Mouse (Mus musculus): ENCODE measurements around the gene Hsd17b6. TPM values are rescaled to one million over a fixed set of nuclear protein-coding genes. Genes with fewer than 3 reads are reported as not detected.

Hsd17b6 gene
- polyA plus RNA-seq, 2 experiments = not detected

DNA sequence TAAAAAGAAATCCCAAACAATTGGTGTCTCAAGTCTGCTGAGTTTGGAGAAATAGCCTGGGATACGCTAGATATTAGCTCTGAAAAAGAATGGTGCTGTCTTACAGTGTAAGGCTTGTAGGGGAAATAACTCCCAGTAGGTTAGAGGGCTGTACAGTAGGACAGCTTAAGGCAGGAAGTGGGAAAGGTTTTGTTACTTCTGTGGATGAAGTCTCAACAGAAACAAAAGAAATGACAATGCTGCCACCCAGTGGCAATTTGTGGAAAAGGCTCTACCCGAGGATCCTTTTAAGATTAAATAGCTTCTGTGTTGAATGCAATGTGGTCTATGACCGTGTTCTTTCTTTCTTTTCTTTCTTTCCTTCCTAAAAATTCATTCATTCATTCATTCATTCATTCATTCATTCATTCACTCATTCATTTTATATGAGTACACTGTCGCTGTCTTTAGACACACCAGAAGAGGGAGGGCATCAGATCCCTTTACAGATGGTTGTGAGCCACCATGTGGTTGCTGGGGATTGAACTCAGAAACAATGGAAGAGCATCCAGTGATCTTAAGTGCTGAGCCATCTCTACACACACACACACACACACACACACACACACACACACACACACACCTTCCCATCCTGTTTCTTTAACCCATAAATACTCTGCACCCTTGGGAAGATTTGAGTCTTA is 937 bp upstream of the Hsd17b6 start:
- Histone ChIP-seq H3K4me3 (replicated peaks; ENCODE audit: low read length) (no peak overlapping the region), H3K9me3 (ENCODE audit: control insufficient read depth, low read length) (no peaks in the 10 kb centered on the region), H3K4me2 (replicated peaks; ENCODE audit: low read depth, low read length, severe bottlenecking) (no peak overlapping the region), H3K27ac (replicated peaks; ENCODE audit: low read depth, low read length) (no peak overlapping the region), H3K9ac (ENCODE audit: low read depth, low read length, severe bottlenecking) (no peak overlapping the region), H3K27me3 (ENCODE audit: control insufficient read depth, insufficient read depth, low read length) (no peaks in the 10 kb centered on the region), H3K4me1 (ENCODE audit: control insufficient read depth, insufficient read depth, low read length) (no peaks in the 10 kb centered on the region), H3K36me3 (ENCODE audit: control insufficient read depth, insufficient read depth, low read length) (no peaks in the 10 kb centered on the region)
- ATAC-seq (ENCODE audit: low FRiP score, low read depth) (peak; percentile 60; the same call in 1 of the 2 replicates), DNase-seq (ENCODE audit: low spot score) (peak; percentile 91)
- 14% methylated on average over 4 of the region's 4 CpGs for WGBS
- TF ChIP-seq POLR2A (IDR thresholded peaks at IDR 0.05; ENCODE audit: borderline replicate concordance, extremely low read depth, insufficient read depth, insufficient read length) = no peak

DNA sequence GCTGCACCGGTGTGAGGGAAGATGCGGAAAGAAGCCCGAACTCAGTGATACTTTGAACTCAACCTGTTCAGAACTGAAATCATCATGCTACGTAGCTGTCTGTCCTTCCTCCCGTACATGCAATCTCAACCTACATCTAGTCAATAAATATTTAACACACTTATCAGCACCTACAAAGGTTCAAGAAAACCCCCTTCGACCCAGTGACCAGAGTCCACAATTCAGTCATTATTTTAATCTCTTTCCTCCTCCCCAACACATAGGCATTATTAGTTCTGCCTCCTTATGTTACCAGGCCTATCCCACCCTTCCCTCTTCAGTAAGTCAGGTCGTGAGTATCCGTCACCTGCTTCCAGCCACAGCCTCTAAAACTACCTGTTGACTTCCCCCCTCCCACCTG is 1.9 kb downstream of the Hsd17b6 start:
- WGBS = 86% methylated on average over 8 of the region's 8 CpGs

DNA sequence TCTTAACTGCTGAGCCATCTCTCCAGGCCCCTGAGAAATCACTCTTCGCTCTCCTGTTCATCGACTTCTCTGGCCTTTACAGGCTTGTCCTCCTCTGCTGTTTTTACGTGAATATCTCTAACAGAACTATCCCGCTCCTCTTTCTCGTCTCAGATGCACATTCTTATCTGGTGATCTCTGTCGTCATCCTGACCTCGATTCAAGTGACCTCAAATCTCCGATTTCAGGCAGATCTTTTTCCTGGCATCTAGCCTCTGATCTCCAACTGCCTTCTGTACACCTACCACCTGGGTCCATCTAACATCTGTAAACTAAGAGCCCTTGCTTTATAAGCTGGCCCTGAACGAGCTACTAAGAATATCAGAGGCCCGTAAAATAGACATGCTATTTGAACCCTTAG is 2.5 kb downstream of the Hsd17b6 start:
- Histone ChIP-seq H3K4me1 (ENCODE audit: control insufficient read depth, insufficient read depth, low read length) (no peaks in the 10 kb centered on the region), H3K9me3 (ENCODE audit: control insufficient read depth, low read length) (no peaks in the 10 kb centered on the region), H3K4me3 (replicated peaks; ENCODE audit: low read length) (no peak overlapping the region), H3K36me3 (ENCODE audit: control insufficient read depth, insufficient read depth, low read length) (no peaks in the 10 kb centered on the region), H3K27ac (replicated peaks; ENCODE audit: low read depth, low read length) (no peak overlapping the region), H3K27me3 (ENCODE audit: control insufficient read depth, insufficient read depth, low read length) (no peaks in the 10 kb centered on the region), H3K4me2 (replicated peaks; ENCODE audit: low read depth, low read length, severe bottlenecking) (no peak overlapping the region), H3K9ac (ENCODE audit: low read depth, low read length, severe bottlenecking) (no peak overlapping the region)
- no peak for TF ChIP-seq POLR2A (IDR thresholded peaks at IDR 0.05; ENCODE audit: borderline replicate concordance, extremely low read depth, insufficient read depth, insufficient read length)
- WGBS = 72% methylated on average over 10 of the region's 10 CpGs
- no peak for ATAC-seq (ENCODE audit: low FRiP score, low read depth)
- DNase-seq (ENCODE audit: low spot score) = no peak

More for the DNA sequence above, 1.9 kb downstream of the Hsd17b6 start:
- Histone ChIP-seq H3K4me2 (replicated peaks; ENCODE audit: low read depth, low read length, severe bottlenecking) (no peak overlapping the region), H3K27ac (replicated peaks; ENCODE audit: low read depth, low read length) (no peak overlapping the region), H3K36me3 (ENCODE audit: control insufficient read depth, insufficient read depth, low read length) (no peaks in the 10 kb centered on the region), H3K27me3 (ENCODE audit: control insufficient read depth, insufficient read depth, low read length) (no peaks in the 10 kb centered on the region), H3K9me3 (ENCODE audit: control insufficient read depth, low read length) (no peaks in the 10 kb centered on the region), H3K4me1 (ENCODE audit: control insufficient read depth, insufficient read depth, low read length) (no peaks in the 10 kb centered on the region), H3K4me3 (replicated peaks; ENCODE audit: low read length) (no peak overlapping the region), H3K9ac (ENCODE audit: low read depth, low read length, severe bottlenecking) (no peak overlapping the region)
- no peak for TF ChIP-seq POLR2A (IDR thresholded peaks at IDR 0.05; ENCODE audit: borderline replicate concordance, extremely low read depth, insufficient read depth, insufficient read length)
- ATAC-seq (ENCODE audit: low FRiP score, low read depth) (no peak), DNase-seq (ENCODE audit: low spot score) (no peak)

DNA sequence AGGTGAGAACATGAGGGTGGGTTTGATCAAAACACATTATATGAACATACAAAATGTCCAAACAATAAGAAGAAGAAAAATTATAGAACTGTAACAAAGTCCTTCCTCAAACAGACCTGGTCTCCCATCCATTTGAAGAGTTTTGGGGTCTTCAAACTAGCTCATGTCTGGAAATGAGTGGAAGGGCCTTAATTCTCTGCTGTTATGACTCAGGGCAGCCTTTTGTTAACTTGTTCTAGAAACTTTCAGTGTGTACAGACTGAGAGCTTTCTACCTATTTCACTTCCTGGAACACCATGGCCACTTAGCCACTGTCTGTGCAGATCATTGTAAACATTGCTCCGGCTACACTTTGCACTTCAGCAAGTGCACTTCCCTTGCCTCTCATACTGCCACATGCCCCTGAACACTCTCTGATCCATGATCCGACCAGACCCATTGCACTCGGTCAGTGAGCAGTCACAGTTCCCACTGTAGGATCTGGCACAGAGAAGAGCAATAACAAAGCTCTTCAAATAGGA is 4.1 kb downstream of the Hsd17b6 start:
- no peak overlapping the region for H3K9ac ChIP-seq (ENCODE audit: low read depth, low read length, severe bottlenecking)
- no peak overlapping the region for H3K4me2 ChIP-seq (replicated peaks; ENCODE audit: low read depth, low read length, severe bottlenecking)
- no peaks in the 10 kb centered on the region for H3K4me1 ChIP-seq (ENCODE audit: control insufficient read depth, insufficient read depth, low read length)
- WGBS = 73% methylated on average over 3 of the region's 3 CpGs
- H3K9me3 ChIP-seq (ENCODE audit: control insufficient read depth, low read length) = no peaks in the 10 kb centered on the region
- H3K4me3 ChIP-seq (replicated peaks; ENCODE audit: low read length) = no peak overlapping the region
- no peaks in the 10 kb centered on the region for H3K27me3 ChIP-seq (ENCODE audit: control insufficient read depth, insufficient read depth, low read length)
- H3K36me3 ChIP-seq (ENCODE audit: control insufficient read depth, insufficient read depth, low read length) = no peaks in the 10 kb centered on the region
- TF ChIP-seq POLR2A (IDR thresholded peaks at IDR 0.05; ENCODE audit: borderline replicate concordance, extremely low read depth, insufficient read depth, insufficient read length) = no peak
- ATAC-seq (ENCODE audit: low FRiP score, low read depth) (no peak), DNase-seq (ENCODE audit: low spot score) (no peak)
- no peak overlapping the region for H3K27ac ChIP-seq (replicated peaks; ENCODE audit: low read depth, low read length)

DNA sequence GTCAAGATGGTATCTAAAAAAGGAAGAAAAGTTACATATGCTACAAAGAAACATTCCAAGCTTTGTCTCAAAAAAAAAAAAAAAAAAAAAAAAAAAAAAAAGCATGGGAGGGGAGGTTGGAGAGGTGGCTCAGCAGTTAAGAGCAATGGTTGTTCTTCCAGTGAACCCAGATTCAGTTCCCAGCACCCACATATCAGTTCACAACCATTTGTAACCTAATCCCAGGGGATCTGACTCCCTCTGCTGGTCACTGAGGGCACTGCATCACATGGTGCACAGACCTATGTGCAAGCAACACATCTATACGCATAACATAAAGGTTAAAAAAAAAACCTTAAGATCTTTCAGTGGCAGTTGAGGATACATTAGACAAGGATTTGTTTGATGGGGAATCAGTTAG is 9.2 kb downstream of the Hsd17b6 start:
- no peaks in the 10 kb centered on the region for H3K36me3 ChIP-seq (ENCODE audit: control insufficient read depth, insufficient read depth, low read length)
- 98% methylated on average over 1 of the region's 1 CpGs for WGBS
- H3K27ac ChIP-seq (replicated peaks; ENCODE audit: low read depth, low read length) = no peak overlapping the region
- no peak overlapping the region for H3K9ac ChIP-seq (ENCODE audit: low read depth, low read length, severe bottlenecking)
- H3K9me3 ChIP-seq (ENCODE audit: control insufficient read depth, low read length) = no peaks in the 10 kb centered on the region
- H3K4me1 ChIP-seq (ENCODE audit: control insufficient read depth, insufficient read depth, low read length) = no peaks in the 10 kb centered on the region
- DNase-seq (ENCODE audit: low spot score) = no peak
- H3K27me3 ChIP-seq (ENCODE audit: control insufficient read depth, insufficient read depth, low read length) = no peaks in the 10 kb centered on the region
- ATAC-seq (ENCODE audit: low FRiP score, low read depth) = no peak
- H3K4me3 ChIP-seq (replicated peaks; ENCODE audit: low read length) = no peak overlapping the region
- no peak overlapping the region for H3K4me2 ChIP-seq (replicated peaks; ENCODE audit: low read depth, low read length, severe bottlenecking)
- no peak for TF ChIP-seq POLR2A (IDR thresholded peaks at IDR 0.05; ENCODE audit: borderline replicate concordance, extremely low read depth, insufficient read depth, insufficient read length)

All from limb, embryonic 14.5 days (tissue).